ENCODE assay signal across 10 mouse cellular contexts in the genomic region with DNA sequence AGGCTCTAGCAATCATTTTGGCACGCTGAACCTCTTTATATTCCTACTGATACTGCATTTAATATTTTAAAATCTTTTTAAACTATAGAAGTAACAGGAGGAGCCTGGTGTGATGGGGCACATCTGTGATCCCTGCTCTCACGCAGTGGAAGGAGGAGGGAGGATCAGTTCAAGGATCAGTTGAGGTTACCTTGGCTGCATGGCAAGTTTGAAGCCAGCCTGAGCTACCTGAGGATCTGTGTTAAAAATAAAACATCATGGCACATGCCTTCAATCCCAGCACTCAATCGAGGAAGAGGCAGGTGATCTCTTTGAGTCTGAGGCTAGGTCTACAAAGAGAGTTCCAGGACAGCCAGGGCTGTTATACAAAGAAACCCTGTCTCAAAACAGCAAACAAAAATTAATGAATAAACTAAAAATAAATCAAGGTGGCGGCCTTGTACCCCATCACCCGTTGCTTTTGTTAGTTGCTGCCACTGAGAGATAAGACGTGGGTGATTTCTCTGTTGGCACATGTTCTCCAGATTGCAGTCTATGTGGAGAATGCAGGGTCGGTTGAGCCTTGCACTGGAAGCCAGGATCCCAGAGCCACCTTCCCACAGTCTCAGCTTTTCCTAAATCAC. TPM values are rescaled to one million over a fixed set of nuclear protein-coding genes. Genes with fewer than 3 reads are reported as not detected.
DNase-seq lines count a peak whose midpoint lies in the region; ATAC-seq and TF ChIP-seq lines count a peak whose summit lies in the region.
"Had no signal": no experiment of that assay in that cellular context is flagged by ENCODE, and none has a peak within 500 bp of the region (broad histone marks: within the 10 kb centered on the region; RNA-seq: fewer than 3 reads in every experiment).

No protein-coding gene starts in this region.

- 41% methylated on average over 7 of the region's 7 CpGs for WGBS in kidney, embryonic 14.5 days
- 43% methylated on average over 7 of the region's 7 CpGs for WGBS in embryonic facial prominence, embryonic 15.5 days
- 54% methylated on average over 7 of the region's 7 CpGs for WGBS in hindbrain, embryonic 16.5 days
- WGBS in midbrain, postnatal 0 days = 50% methylated on average over 7 of the region's 7 CpGs
- WGBS in liver, embryonic 11.5 days = 39% methylated on average over 7 of the region's 7 CpGs

- no peaks in the 10 kb centered on the region for H3K9me3 ChIP-seq in kidney, embryonic 14.5 days (ENCODE audit: control insufficient read depth, low read length)
- H3K9me3 ChIP-seq in embryonic facial prominence, embryonic 15.5 days (replicated peaks) = no peaks in the 10 kb centered on the region
- H3K9me3 ChIP-seq in hindbrain, embryonic 16.5 days (ENCODE audit: control insufficient read depth, low read length) = no peaks in the 10 kb centered on the region
- H3K9me3 ChIP-seq in midbrain, postnatal 0 days (ENCODE audit: low read length) = no peaks in the 10 kb centered on the region
- H3K9me3 ChIP-seq in liver, embryonic 11.5 days (ENCODE audit: control insufficient read depth, low read length) = no peaks in the 10 kb centered on the region

- H3K9ac ChIP-seq in kidney, embryonic 14.5 days (ENCODE audit: low read depth, low read length) = no peak overlapping the region; the same call in 1 of the 2 replicates
- no peak overlapping the region for H3K9ac ChIP-seq in embryonic facial prominence, embryonic 15.5 days
- H3K9ac ChIP-seq in hindbrain, embryonic 16.5 days (ENCODE audit: low read depth, low read length) = no peak overlapping the region
- H3K9ac ChIP-seq in midbrain, postnatal 0 days (replicated peaks; ENCODE audit: low read length, poor library complexity, severe bottlenecking) = no peak overlapping the region
- no peak overlapping the region for H3K9ac ChIP-seq in liver, embryonic 11.5 days (ENCODE audit: low read depth, low read length)

- peaks cover 39% of the 10 kb centered on the region for H3K4me1 ChIP-seq in kidney, embryonic 14.5 days (ENCODE audit: control insufficient read depth, insufficient read depth, low read length)
- peaks cover 43% of the 10 kb centered on the region for H3K4me1 ChIP-seq in embryonic facial prominence, embryonic 15.5 days
- peaks cover 15% of the 10 kb centered on the region for H3K4me1 ChIP-seq in hindbrain, embryonic 16.5 days (ENCODE audit: control insufficient read depth, insufficient read depth, low read depth, low read length)
- peaks cover 7% of the 10 kb centered on the region; the same call in 1 of the 2 replicates for H3K4me1 ChIP-seq in midbrain, postnatal 0 days (ENCODE audit: insufficient read depth, low read length)
- peaks cover 60% of the 10 kb centered on the region for H3K4me1 ChIP-seq in liver, embryonic 11.5 days (replicated peaks; ENCODE audit: control insufficient read depth, insufficient read depth, low read length)

- H3K4me3 ChIP-seq in kidney, embryonic 14.5 days (ENCODE audit: low read length) = no peak overlapping the region
- no peak overlapping the region for H3K4me3 ChIP-seq in embryonic facial prominence, embryonic 15.5 days (replicated peaks)
- H3K4me3 ChIP-seq in hindbrain, embryonic 16.5 days (ENCODE audit: low read length) = no peak overlapping the region
- H3K4me3 ChIP-seq in midbrain, postnatal 0 days (ENCODE audit: low read depth, low read length) = no peak overlapping the region
- H3K4me3 ChIP-seq in liver, embryonic 11.5 days (ENCODE audit: low read depth, low read length) = no peak overlapping the region
- H3K4me3 ChIP-seq: erythroblast, embryonic 14.5 days had no signal

- H3K27ac ChIP-seq in kidney, embryonic 14.5 days (ENCODE audit: low read depth, low read length) = peak overlapping the region; percentile 91
- peak overlapping the region; percentile 80 for H3K27ac ChIP-seq in embryonic facial prominence, embryonic 15.5 days (replicated peaks)
- peak overlapping the region; percentile 75 for H3K27ac ChIP-seq in hindbrain, embryonic 16.5 days (ENCODE audit: low read depth, low read length)
- H3K27ac ChIP-seq in midbrain, postnatal 0 days (ENCODE audit: low read depth, low read length) = peak overlapping the region; percentile 63; the same call in 1 of the 2 replicates
- no peak overlapping the region for H3K27ac ChIP-seq in liver, embryonic 11.5 days (ENCODE audit: low read depth, low read length)

- H3K36me3 ChIP-seq in kidney, embryonic 14.5 days (ENCODE audit: control insufficient read depth, insufficient read depth, low read length) = no peaks in the 10 kb centered on the region
- no peaks in the 10 kb centered on the region for H3K36me3 ChIP-seq in embryonic facial prominence, embryonic 15.5 days
- no peaks in the 10 kb centered on the region for H3K36me3 ChIP-seq in hindbrain, embryonic 16.5 days (ENCODE audit: control insufficient read depth, insufficient read depth, low read length)
- H3K36me3 ChIP-seq in midbrain, postnatal 0 days (ENCODE audit: insufficient read depth, low read length) = no peaks in the 10 kb centered on the region
- no peaks in the 10 kb centered on the region for H3K36me3 ChIP-seq in liver, embryonic 11.5 days (ENCODE audit: control insufficient read depth, insufficient read depth, low read length)

- H3K4me2 ChIP-seq in kidney, embryonic 14.5 days (replicated peaks; ENCODE audit: low read depth, low read length) = no peak overlapping the region
- no peak overlapping the region; the same call in 1 of the 2 replicates for H3K4me2 ChIP-seq in embryonic facial prominence, embryonic 15.5 days (replicated peaks)
- H3K4me2 ChIP-seq in hindbrain, embryonic 16.5 days (ENCODE audit: low read length) = no peak overlapping the region
- no peak overlapping the region for H3K4me2 ChIP-seq in midbrain, postnatal 0 days (ENCODE audit: low read depth, low read length, poor library complexity, severe bottlenecking)
- no peak overlapping the region for H3K4me2 ChIP-seq in liver, embryonic 11.5 days

- no peak for DNase-seq in kidney, adult 8-10 months
- DNase-seq in midbrain, postnatal 0 days (ENCODE audit: low spot score) = no peak
- no peak for DNase-seq in liver, embryonic 11.5 days (ENCODE audit: low spot score)
- DNase-seq in kidney, adult 9 months = no peak
- DNase-seq: layer of hippocampus, adult 9-11 months had no signal

- TF ChIP-seq CTCF in midbrain, postnatal 0 days (IDR thresholded peaks at IDR 0.05) = no peak

- no peak; the same call in 1 of the 2 replicates for ATAC-seq in kidney, embryonic 14.5 days (ENCODE audit: low FRiP score, low TSS enrichment)
- ATAC-seq in embryonic facial prominence, embryonic 15.5 days (ENCODE audit: insufficient number of reproducible peaks, low FRiP score, low TSS enrichment, low read depth) = no peak
- no peak for ATAC-seq in hindbrain, embryonic 16.5 days
- ATAC-seq in midbrain, postnatal 0 days (ENCODE audit: low FRiP score) = no peak
- ATAC-seq in liver, embryonic 11.5 days (replicated peaks; ENCODE audit: low FRiP score) = no peak
- no peak for ATAC-seq in activated CD4-positive, CD25-positive, alpha-beta regulatory T cell, adult 4 months

- H3K27me3 ChIP-seq in kidney, embryonic 14.5 days (ENCODE audit: control insufficient read depth, insufficient read depth, low read length) = no peaks in the 10 kb centered on the region
- no peaks in the 10 kb centered on the region for H3K27me3 ChIP-seq in embryonic facial prominence, embryonic 15.5 days
- H3K27me3 ChIP-seq in hindbrain, embryonic 16.5 days (replicated peaks; ENCODE audit: control insufficient read depth, insufficient read depth, low read length) = no peaks in the 10 kb centered on the region
- no peaks in the 10 kb centered on the region for H3K27me3 ChIP-seq in midbrain, postnatal 0 days (ENCODE audit: insufficient read depth, low read length)
- peaks cover 3% of the 10 kb centered on the region; the same call in 1 of the 2 replicates for H3K27me3 ChIP-seq in liver, embryonic 11.5 days (replicated peaks; ENCODE audit: control insufficient read depth, insufficient read depth, low read length)

RNA-seq across cellular contexts. Expression of gene Cuedc1, which starts 50.3 kb away (rescaled TPM):
- polyA plus RNA-seq in kidney, embryonic 14.5 days (2014; fragmentation: Nextera tagmentation; extraction: Ambion mirVana) = 13.2 and 17.0 TPM in 2 replicates
- polyA plus RNA-seq in embryonic facial prominence, embryonic 15.5 days (2015; fragmentation: Nextera tagmentation; extraction: Ambion mirVana) = 35.4 and 38.7 TPM in 2 replicates
- 29.9 and 41.3 TPM in 2 replicates for polyA plus RNA-seq in hindbrain, embryonic 16.5 days (2015; fragmentation: Nextera tagmentation; extraction: Ambion mirVana)
- 38.8 and 40.2 TPM in 2 replicates for total RNA-seq in midbrain, postnatal 0 days (2014; rRNA removed)
- polyA plus RNA-seq in midbrain, postnatal 0 days (2015; fragmentation: Nextera tagmentation; extraction: Ambion mirVana) = 32.7 and 37.5 TPM in 2 replicates
- polyA plus RNA-seq in liver, embryonic 11.5 days (2014; fragmentation: Nextera tagmentation; extraction: Ambion mirVana) = 5.3 and 6.9 TPM in 2 replicates
- 1 to 10 TPM; 5.4 to 5.8 TPM for polyA plus RNA-seq in activated CD4-positive, CD25-positive, alpha-beta regulatory T cell, adult 4 months (2017; shearing (Covaris generic))

RNA-seq across cellular contexts. Expression of gene Mrps23, which starts 56.1 kb away (rescaled TPM):
- polyA plus RNA-seq in kidney, embryonic 14.5 days (2014; fragmentation: Nextera tagmentation; extraction: Ambion mirVana) = 62.3 and 63.6 TPM in 2 replicates
- polyA plus RNA-seq in embryonic facial prominence, embryonic 15.5 days (2015; fragmentation: Nextera tagmentation; extraction: Ambion mirVana) = 58.4 and 61.6 TPM in 2 replicates
- 61.1 and 68.8 TPM in 2 replicates for polyA plus RNA-seq in hindbrain, embryonic 16.5 days (2015; fragmentation: Nextera tagmentation; extraction: Ambion mirVana)
- 29.4 and 35.5 TPM in 2 replicates for total RNA-seq in midbrain, postnatal 0 days (2014; rRNA removed)
- 63.0 and 63.2 TPM in 2 replicates for polyA plus RNA-seq in midbrain, postnatal 0 days (2015; fragmentation: Nextera tagmentation; extraction: Ambion mirVana)
- polyA plus RNA-seq in liver, embryonic 11.5 days (2014; fragmentation: Nextera tagmentation; extraction: Ambion mirVana) = 73.7 and 79.5 TPM in 2 replicates
- polyA plus RNA-seq in activated CD4-positive, CD25-positive, alpha-beta regulatory T cell, adult 4 months (2017; shearing (Covaris generic)) = 10 to 100 TPM; 96.8 to 98.7 TPM
